Mouse (Mus musculus) layer of hippocampus, adult 2 months (tissue): ENCODE results near the gene Gli3. TPM values are rescaled to one million over a fixed set of nuclear protein-coding genes. Genes with fewer than 3 reads are reported as not detected.
A peak's percentile ranks its signal among the peaks of the same experiment; 100 is the strongest.

Experiments
- DNase-seq, 2 experiments: peaks; one replicate each; pipeline ENCODE4 v3.0.0; 2022; ENCODE audit warnings: low spot score in 2 of 2
- H3K27ac ChIP-seq: fragments of 200-600 bp; 2 replicates; pipeline ENCODE4 v1.8.1; 2022
- H3K4me3 ChIP-seq: fragments of 200-600 bp; 2 replicates; pipeline ENCODE4 v1.8.1; 2022; ENCODE audit warnings: mild to moderate bottlenecking
- CTCF ChIP-seq: fragments of 200-600 bp; conservative IDR thresholded peaks from 2 replicates; pipeline ENCODE4 v1.8.1; 2022; ENCODE audit warnings: antibody characterized with exemption, mild to moderate bottlenecking, moderate library complexity
- total RNA-seq, 2 experiments: library from RNA; stranded (reverse); gene quantifications; 2 replicates each; pipeline ENCODE4 v1.2.3; 2021

Gli3 gene
- total RNA-seq, 2 experiments from 2014 or later, result 9.6 to 10.1 TPM

- Histone ChIP-seq H3K27ac (peak overlapping the region; percentile 73), H3K4me3 (peak overlapping the region; percentile 60)
- DNase-seq, result no peak
- no peak for TF ChIP-seq CTCF
Measured at GRCm38 (mm10) chr13:15464741-15465250, 1.8 kb downstream of the Gli3 start.

GRCm38 (mm10) chr13:15466496-15466895 is 3.5 kb downstream of the Gli3 start:
- no peak for DNase-seq
- no peak for TF ChIP-seq CTCF
- peak overlapping the region; percentile 19; the same call in 1 of the 2 replicates for H3K27ac ChIP-seq
- peak overlapping the region; percentile 32 for H3K4me3 ChIP-seq

GRCm38 (mm10) chr13:15467409-15467808 is 4.4 kb downstream of the Gli3 start:
- Histone ChIP-seq H3K4me3 (peak overlapping the region; percentile 3; the same call in 1 of the 2 replicates), H3K27ac (peak overlapping the region; percentile 19; the same call in 1 of the 2 replicates)
- TF ChIP-seq CTCF, result no peak
- no peak for DNase-seq

- TF ChIP-seq CTCF, result no peak
- peak overlapping the region; percentile 6; the same call in 1 of the 2 replicates for H3K27ac ChIP-seq
- no peak overlapping the region for H3K4me3 ChIP-seq
- DNase-seq, result no peak
Measured at GRCm38 (mm10) chr13:15468421-15468820, 5.4 kb downstream of the Gli3 start.

- TF ChIP-seq CTCF, result no peak
- Histone ChIP-seq H3K4me3 (no peak overlapping the region), H3K27ac (no peak overlapping the region)
- DNase-seq, result no peak
Measured at GRCm38 (mm10) chr13:15470056-15470455, 7.0 kb downstream of the Gli3 start.

GRCm38 (mm10) chr13:15472712-15473111 is 9.7 kb downstream of the Gli3 start:
- no peak for TF ChIP-seq CTCF
- H3K27ac ChIP-seq, result no peak overlapping the region
- no peak overlapping the region for H3K4me3 ChIP-seq
- no peak for DNase-seq

- DNase-seq, result no peak
- TF ChIP-seq CTCF, result no peak
- no peak overlapping the region for H3K4me3 ChIP-seq
- H3K27ac ChIP-seq, result no peak overlapping the region
Measured at GRCm38 (mm10) chr13:15474393-15474792, 11.4 kb downstream of the Gli3 start.

- Histone ChIP-seq H3K27ac (no peak overlapping the region), H3K4me3 (no peak overlapping the region)
- DNase-seq, result no peak
- TF ChIP-seq CTCF, result no peak
Measured at GRCm38 (mm10) chr13:15486033-15486891, 23.2 kb downstream of the Gli3 start.

- no peak overlapping the region for H3K4me3 ChIP-seq
- H3K27ac ChIP-seq, result no peak overlapping the region
- no peak for DNase-seq
- no peak for TF ChIP-seq CTCF
Measured at GRCm38 (mm10) chr13:15487334-15487733, 24.3 kb downstream of the Gli3 start.

- Histone ChIP-seq H3K27ac (no peak overlapping the region), H3K4me3 (no peak overlapping the region)
- no peak for DNase-seq
- TF ChIP-seq CTCF, result no peak
Measured at GRCm38 (mm10) chr13:15488065-15488464, 25.0 kb downstream of the Gli3 start.

GRCm38 (mm10) chr13:15495820-15496219 is 32.8 kb downstream of the Gli3 start:
- no peak overlapping the region for H3K4me3 ChIP-seq
- TF ChIP-seq CTCF, result no peak
- H3K27ac ChIP-seq, result no peak overlapping the region
- DNase-seq, result no peak

GRCm38 (mm10) chr13:15498338-15498737 is 35.3 kb downstream of the Gli3 start:
- no peak for DNase-seq
- H3K27ac ChIP-seq, result no peak overlapping the region
- no peak for TF ChIP-seq CTCF
- H3K4me3 ChIP-seq, result no peak overlapping the region

- H3K4me3 ChIP-seq, result no peak overlapping the region
- no peak for DNase-seq
- H3K27ac ChIP-seq, result no peak overlapping the region
- no peak for TF ChIP-seq CTCF
Measured at GRCm38 (mm10) chr13:15510925-15511324, 47.9 kb downstream of the Gli3 start.

- DNase-seq, result no peak
- TF ChIP-seq CTCF, result no peak
- Histone ChIP-seq H3K4me3 (no peak overlapping the region), H3K27ac (no peak overlapping the region)
Measured at GRCm38 (mm10) chr13:15513114-15513513, 50.1 kb downstream of the Gli3 start.
